Mouse (Mus musculus): ENCODE results near the gene Gria3.

Gene Gria3

DNA sequence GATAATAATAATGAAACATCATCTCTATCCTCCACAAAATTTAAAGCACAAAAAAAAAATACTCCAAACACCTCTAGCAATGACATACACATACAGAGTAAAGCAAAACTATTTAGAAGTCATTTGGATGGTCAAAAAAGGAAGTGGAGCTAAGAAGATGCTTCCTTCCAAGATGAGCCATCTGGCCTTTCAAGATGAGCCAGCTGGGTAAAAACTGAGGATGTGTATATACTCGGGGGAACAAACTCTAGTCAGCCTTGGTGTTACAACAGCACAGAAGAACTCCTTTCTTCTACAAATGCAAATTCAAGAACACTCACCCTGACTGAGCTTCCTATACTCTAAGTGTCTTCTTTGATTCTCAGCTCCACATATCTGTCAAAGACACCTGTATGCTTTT, 172.4 kb downstream of the Gria3 start:
- no peak for DNase-seq (ENCODE audit: low read depth)

DNA sequence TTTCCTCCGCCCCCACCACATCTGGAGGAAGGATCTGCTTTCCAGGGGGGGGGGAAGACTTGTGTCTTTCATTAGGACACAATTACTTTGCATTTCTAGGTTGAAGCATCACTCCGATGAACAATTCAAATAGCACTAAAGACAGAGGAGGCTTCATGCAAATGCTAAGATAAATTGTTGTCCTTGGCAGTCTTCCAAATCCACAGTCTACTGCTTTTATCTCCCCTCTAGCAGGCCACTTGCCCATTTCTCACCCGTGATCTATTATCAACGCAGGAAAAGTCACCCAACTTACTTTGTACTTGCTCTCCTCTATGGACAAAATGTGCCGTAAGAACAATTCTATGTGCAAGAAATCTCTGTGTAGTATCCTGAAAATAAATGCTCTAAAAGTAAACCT, 178.1 kb downstream of the Gria3 start:
- DNase-seq (ENCODE audit: low read depth) = no peak

DNA sequence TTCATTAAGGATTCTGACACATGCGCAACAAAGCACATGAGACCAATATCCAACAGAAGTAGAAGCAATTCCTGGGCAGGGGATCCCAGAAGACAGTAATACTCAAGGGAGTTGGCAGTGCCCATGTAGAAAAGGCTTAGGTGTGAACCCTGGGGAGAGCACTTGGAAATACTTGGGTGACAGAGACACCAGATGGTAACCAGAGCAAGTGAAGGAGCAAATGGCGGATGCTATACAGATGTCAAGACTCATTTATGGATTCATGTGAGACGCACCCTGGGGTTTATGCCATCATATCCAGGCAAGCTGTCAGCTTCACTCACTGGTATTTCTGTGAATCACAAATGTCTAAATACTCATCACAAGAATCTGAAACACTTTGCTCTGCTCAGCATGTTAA, 187.0 kb downstream of the Gria3 start:
- no peak for DNase-seq (ENCODE audit: low read depth)

DNA sequence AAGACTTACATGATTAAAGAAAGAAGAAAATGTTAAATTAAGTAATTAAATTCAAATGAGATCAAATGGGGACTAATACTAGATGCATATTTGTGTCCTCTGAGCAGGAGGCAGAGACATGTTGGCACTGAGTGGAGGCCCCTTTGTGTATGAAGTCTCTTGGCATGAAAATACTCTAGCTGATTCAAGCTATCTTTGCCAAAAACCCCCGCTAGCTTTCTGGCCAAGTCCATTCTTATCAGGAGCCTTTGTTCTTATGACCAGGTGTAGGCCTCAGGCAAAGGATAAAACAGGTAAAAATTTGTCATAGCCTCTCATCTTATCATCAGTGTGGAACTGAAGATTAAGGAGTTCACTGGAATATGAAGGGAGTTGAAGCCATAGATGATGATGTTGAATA, 206.5 kb downstream of the Gria3 start:
- DNase-seq (ENCODE audit: low read depth) = no peak

DNA sequence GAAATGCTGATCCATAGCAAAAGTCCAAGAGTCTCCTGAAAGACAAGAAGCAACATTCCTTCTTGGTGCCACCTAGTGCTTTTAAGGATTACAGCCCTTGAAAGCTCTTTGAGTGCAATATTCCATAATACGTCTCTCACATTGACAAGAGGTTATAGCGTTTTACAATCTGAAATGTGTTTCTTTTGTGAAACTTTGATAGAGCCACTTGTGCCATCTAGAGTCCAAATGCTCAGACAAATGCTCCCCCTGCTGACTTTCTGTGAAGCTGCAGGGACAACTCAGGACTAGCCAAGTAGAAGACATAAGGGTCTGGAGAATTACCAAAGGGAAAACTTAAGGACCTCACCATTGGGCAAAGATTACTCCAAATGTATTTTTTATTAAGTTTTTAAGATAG, 214.3 kb downstream of the Gria3 start:
- DNase-seq (ENCODE audit: low read depth) = peak; percentile 0

DNA sequence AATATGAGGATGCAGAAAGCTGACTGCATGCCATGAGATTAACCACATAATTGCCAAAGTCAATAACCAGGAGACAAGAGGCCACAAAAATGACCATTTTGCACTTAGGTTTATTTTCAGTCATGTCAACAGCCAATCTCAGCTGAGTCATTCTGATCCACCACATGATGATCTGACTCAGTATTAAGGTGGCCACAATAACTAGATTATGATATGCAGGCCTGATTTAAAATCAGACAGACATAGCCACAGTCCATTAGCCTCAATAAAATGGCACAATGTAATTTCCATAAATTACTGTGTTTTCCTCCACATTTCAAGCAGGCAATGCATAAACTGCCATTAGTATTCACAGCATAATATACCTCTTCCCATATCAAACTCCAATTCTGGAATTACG, 216.3 kb downstream of the Gria3 start:
- DNase-seq (ENCODE audit: low read depth) = no peak

DNA sequence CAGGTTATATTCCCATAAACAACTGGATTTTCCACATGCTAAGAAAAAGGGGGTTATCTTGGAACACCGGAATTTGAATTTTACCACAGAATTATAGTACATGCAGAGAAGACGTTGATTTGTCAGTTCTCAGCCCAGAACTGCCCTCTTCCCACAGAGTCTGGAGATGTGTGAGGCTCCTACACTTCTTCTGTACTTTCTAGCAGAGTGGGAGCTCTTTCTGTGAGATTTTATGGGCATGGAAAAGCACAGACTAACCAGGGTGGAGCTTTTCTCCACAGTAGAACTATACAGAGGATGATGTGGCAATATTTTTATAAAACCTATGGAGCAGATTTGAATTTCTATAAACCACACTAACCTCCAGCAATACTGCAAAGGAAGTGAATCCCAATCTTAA, 217.7 kb downstream of the Gria3 start:
- DNase-seq (ENCODE audit: low read depth) = no peak

DNA sequence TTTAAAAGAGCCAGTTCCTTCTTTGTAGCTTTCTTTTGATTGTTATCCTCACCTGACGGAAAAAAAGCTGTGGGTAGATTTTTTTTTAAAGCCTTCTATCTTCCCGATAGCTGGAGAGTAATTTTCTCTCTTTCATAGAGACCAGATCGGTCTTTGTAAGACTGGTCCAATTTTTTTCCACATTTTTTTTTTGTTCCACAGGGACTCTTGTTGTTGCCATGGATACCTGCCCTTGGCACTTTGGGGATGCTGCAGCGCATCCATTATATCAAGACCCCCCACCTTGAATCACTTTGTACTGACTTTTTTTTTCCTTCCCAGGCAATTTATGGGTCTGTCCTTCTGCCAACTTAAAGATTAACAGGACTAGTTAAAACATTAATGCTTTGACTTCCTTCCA, 232.9 kb downstream of the Gria3 start:
- DNase-seq (ENCODE audit: low read depth) = no peak

DNA sequence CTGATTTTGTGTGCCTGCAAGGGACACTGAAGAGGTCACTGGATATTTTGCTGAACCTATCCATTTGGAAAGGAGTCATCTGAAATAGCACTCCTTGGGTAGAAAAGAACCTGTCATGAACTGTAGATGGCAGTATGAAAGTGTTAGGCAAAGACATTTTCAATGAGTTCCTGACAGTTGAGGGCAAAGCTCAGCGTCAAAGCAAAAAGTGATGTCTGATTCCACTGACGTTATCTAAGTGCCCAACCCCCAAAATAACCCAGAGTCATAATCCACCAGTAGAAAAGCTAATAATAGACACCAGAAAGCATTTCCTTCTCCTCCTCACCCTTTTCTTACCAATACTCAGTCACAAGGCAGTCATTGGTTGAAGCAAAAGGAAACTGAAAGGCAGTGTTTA, 244.3 kb downstream of the Gria3 start:
- no peak for DNase-seq (ENCODE audit: low read depth)

DNA sequence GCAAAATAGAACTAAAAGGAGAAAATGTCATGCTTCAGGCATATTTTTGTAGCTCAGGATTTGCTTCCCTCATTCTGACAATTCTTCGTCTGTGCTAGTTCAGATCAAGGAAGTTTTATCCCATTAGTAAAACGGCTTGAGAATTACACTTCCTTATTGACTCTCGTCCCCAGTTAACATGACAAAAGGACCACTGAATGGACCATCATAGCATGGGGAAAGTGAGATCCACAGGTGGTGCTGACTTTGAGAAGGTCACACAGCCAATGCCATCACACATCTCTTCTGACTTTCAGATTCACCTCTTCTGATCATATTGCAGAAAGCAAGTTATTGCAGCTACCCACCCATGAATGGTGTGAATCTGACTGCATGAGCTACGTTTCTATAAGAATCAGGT, 257.1 kb downstream of the Gria3 start:
- DNase-seq (ENCODE audit: low read depth) = no peak

DNA sequence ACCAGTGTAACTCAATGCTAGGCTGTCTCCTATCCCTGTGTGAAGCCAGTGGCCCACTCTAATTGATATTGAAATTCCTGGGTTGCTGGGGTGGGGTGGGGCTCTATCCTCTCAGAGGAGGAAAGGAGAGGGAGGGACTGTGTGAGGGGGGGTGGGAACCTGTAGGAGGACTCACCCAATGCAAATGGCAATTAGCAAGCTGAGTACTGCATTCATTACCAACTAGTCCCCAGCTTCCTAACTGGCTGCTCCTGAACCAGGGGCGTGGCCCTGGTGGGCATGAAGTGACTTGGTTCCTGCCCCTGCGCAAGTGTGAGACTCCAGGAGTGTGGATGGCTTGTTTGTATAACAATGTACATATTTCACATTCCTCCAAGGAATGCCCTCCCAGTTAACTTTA, 288.2 kb downstream of the Gria3 start:
- no peak for DNase-seq (ENCODE audit: low read depth)

DNA sequence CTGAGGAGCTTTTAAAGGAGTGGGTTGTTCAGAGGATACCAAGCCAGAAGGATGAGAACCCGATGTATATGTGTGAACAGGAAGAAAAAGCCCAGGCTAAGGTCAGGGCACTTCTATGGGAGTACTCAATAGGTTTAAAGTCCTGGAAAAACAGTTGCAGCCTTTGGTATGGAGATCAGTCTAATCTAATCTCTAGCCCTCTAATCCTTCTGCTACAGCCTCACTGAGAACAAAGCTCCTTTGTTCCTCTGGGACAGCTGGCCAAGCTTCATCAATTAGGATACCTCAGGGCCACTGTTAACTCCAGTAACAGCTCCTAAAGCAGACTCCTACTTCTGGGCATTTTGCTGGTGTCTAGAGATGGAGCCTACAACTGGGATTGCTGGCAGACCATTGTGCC, 291.4 kb downstream of the Gria3 start:
- no peak for DNase-seq (ENCODE audit: low read depth)
